Mouse (Mus musculus) CD4-positive naive resting alpha-beta T cell, adult 57 days (primary cell): Measurements from ENCODE around the gene Cbx8. TPM values are rescaled to one million over a fixed set of nuclear protein-coding genes. Genes with fewer than 3 reads are reported as not detected.

Source experiments
- total RNA-seq: library from RNA; stranded (reverse); gene quantifications from one replicate; pipeline ENCODE4 v1.2.4, GENCODE M21; 2023

Cbx8 gene
- 19.7 TPM for total RNA-seq

GRCm38 (mm10) chr11:119040600-119041324 lies at the start of gene Cbx8:
TSS of gene Cbx8 (minus strand) at chr11:119040969.

DNA sequence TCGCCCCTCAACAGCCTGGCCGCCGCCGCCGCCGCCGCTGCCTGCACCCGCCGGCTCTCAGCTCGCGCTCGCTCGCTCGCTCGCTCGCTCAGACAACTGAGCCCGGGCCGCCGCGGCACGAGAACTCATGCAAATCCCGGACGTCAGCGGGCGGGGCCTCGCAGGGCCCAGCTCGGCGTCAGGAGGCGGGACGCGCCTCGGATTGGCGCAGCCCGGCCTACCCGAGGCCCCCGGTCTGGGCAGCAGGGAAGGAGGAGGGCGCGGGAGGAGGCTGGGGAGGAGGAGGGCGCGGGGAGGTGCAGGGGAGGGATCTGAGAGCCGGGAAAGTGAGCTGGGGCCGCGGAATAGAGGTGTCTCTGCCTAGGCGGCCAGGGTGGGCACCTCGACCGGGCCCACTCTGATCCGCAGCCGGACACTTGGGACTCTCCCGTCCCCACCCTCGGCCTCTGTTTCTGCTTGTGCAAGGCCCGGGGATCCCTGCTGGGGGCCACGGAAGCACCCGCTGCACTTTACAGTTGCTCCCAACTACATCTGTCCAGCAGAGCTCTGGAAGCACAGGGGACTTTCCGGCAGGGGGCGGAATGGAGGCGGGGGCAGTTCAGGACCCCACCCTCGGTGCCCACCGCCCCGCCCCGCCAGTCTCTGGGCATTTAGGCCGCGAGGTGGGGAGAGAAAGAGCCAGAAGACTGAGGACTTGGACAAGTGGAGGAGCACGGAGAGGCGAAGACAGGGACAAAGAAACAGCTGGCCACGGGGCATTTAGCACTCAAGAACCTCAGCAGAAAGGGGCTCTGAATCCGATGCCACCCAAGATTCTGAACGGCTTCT lies 45.6 kb upstream of the Cbx8 start, which contains the start of gene Cbx4:
TSS of gene Cbx4 (minus strand) at position 78 of the 828 bp plus-strand sequence.

GRCm38 (mm10) chr11:119022895-119023615 lies 17.7 kb downstream of the Cbx8 start, which contains the start of gene Cbx2:
TSS of gene Cbx2 (plus strand) at chr11:119022962.

DNA sequence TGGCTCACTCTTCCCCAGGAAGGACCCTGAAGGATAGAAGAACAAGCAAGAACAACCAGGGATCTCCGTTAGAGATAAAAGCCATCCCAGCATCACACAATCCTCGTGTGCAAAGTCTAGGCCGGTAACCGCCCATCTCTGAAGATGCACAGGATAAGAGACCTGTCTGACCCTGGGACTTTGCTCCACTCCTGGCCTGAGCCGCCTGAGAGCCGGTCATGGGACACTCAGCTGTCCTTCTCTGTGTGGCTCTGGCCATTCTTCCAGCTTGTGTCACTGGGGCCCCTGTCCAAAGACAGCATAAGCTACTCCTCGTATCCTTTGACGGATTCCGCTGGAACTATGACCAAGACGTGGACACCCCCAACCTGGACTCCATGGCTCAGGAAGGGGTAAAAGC lies 52.8 kb downstream of the Cbx8 start, which contains the start of gene Enpp7:
TSS of gene Enpp7 (plus strand) at position 190 of the 400 bp plus-strand sequence.

Other genes starting within 250 kb of the Cbx8 start
- gene Rbfox3, start 129.4 kb downstream of the Cbx8 start, total RNA-seq: not detected
- gene Enpp7, start 52.8 kb downstream of the Cbx8 start, total RNA-seq: not detected
- 6.4 TPM for gene Cbx2, start 18.0 kb downstream of the Cbx8 start, total RNA-seq
- 134 TPM for gene Cbx4, start 45.3 kb upstream of the Cbx8 start, total RNA-seq
- 3.6 TPM for gene Tbc1d16, start 187.5 kb upstream of the Cbx8 start, total RNA-seq
- gene Ccdc40, start 187.6 kb upstream of the Cbx8 start, total RNA-seq: 0.86 TPM
- gene Gaa, start 226.9 kb upstream of the Cbx8 start, total RNA-seq: 37.9 TPM